Mouse (Mus musculus) urinary bladder, postnatal 36 days (tissue): ENCODE results near the gene Sema3b.
A peak's percentile ranks its signal among the peaks of the same experiment; 100 is the strongest.

ENCODE experiments used
- DNase-seq, 2 experiments: peaks; one replicate each; pipeline ENCODE4 v3.0.0; 2022; ENCODE audit warnings: low spot score in 2 of 2, mixed read lengths in 1 of 2

Gene Sema3b

DNA sequence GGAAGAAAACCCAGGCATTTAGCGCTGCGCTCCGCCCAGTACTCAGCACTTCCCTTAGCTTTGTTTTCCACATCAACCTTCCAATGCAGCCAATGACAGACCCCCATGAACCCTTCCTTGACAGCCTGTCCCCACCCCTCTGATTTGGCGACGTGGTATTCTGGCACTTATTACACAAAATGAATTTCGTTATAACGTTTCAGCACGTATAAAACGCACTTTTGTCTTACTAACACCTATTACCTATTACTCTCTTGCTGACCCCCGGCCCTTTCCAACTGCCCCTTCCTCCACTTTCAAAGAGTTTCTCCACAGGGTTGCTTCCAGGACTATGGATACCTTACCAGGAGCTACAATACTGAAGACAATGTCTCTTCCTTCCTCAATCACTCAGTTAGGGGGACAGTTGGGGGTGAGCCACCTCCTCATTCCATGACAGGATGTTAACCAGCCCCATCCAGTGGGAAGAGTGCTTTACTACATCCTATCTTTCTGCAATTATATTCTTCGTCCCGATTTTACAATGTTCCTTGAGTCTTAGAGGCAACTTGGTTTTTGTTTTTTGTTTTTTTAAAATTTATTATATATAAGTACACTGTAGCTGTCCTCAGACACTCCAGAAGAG is 4.0 kb upstream of the Sema3b start:
- DNase-seq: no peak

DNA sequence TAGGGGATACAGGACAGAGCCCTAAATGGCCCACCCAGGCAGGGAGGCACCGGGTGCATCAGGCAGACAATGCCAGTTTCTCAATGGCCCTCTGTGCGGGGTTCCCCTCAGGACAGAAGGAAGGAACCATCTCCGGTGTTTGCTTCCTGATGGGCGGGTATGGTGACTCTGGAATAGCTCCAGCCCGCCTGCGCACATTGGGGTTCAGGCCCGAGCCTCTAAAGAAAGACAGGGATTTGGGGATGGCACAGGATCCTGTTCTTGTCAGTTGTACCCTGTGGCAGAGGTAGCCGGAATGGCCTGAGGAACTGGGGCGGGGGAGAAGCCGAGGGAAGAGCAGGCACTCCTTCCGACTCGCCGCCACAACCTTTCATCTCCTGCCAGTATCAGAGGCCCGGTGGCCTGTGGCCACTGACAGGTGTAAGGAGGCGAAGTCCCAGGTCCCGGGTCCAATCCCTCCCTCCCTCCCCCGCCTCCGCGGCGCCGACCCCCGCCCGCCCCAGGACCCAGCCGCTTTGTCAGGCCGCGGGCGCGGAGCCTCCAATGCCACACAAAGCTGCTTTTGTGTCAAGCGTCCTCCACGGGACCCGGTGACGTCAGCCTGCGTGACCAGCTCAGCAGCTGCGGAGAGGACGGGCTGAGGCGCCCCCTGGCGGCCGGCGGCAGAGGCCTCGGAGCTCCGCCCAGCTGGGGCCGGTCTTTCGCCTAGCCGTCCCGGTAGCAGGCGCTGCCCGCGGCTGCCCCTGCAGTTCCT is 3.3 kb upstream of the Sema3b start:
- peak; percentile 97 to 99 for DNase-seq

DNA sequence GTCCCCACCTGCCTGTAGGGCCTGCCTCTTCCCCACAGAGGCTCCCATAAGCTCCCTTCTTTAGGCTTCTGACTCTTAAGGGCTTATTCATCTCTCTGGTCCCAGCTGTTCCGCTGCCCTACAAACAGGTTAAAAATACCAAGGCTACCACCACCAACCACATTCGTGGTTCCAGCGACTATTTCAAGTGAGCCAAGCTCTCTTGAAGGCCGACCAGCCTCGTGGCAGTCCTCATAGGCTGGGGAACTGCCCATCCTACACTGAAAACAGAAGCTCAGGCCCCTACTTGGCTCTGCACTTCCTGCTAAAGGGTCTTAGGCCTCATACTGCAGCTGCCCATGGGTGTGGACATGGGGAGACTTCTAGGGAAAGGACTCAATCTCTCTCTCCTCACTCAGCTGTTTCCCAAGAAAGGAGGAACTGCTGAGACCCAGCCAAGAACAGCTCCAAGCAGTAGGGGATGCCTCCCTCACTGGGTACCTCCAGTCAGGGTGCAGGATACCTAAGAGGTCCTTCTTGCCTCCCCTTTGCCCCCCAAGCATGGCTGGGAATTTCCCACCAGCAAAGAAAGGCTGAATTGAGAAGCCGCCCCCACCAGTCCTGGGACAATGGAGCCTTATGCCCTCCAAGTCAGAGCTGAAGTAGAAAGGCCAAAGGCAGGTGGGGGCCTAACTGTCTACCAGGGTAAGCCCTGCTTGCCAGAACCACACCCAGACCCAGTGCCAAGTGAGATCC is 2.6 kb upstream of the Sema3b start:
- no peak for DNase-seq

DNA sequence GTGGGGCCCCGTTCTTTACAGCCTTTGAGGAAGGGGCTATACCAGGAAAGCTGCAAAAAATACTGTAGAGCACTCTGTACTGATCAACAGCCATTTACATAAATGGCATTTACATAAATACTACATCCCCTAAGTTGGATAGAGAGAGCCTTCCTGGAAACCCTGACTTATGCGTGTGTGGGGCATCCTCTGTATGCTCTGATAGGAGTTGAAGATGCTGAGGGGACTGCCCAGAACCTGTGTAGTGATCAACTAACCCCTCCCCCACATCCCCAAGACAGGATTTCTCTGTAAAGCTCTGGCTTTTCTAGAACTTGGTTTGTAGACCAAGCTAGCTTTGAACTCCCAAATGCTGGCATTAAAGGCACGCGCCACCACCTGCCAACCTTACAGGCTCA is 403 bp upstream of the Sema3b start:
- no peak for DNase-seq

DNA sequence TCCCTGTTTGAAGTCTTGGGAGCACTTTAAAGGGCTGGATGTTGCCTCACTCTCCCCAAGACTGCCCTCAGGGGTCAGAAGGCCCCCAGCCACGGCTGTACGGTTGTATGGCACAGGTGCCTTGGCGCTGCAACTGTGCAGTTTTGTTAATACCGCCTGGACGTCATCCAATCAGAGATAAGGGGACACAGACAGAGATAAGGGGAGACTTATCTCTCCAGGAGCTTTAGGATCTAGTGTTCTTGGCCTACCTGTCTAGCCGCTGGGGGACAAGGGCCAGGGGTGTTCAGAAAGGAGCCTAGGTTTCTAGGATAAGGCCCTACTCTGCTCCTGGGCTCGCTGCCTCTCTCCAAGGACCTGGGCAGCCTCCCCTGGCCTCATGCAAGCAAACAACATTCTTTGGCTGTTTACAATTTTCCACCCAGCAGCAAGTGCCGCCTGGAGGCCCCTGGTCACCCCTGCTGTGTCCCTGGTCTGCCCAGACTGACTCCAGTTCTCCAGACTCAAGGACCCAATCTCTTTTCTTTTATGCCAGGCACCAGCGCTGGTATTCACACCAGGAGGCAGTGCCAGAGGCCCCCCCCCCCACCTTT is 1.3 kb downstream of the Sema3b start:
- no peak for DNase-seq

DNA sequence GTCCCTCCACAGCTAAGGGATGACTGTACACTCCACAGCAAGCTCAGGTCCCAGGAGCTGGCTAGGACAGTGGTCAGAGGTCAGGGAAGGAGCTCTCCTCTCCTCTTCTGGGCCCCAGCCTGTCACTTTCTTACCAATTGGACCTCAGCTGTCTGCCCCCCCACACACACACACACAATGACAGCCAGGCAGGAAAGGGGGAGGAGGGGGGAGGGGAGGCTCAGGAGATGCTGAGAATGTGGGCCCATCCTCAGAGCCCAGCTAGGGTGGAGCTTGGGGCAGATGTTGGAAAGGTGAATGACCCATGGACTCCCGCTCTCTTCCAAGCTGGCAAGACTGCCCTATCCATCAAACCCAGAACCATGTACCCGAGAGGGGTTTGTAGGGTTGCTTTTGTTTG is 2.0 kb downstream of the Sema3b start:
- no peak for DNase-seq

DNA sequence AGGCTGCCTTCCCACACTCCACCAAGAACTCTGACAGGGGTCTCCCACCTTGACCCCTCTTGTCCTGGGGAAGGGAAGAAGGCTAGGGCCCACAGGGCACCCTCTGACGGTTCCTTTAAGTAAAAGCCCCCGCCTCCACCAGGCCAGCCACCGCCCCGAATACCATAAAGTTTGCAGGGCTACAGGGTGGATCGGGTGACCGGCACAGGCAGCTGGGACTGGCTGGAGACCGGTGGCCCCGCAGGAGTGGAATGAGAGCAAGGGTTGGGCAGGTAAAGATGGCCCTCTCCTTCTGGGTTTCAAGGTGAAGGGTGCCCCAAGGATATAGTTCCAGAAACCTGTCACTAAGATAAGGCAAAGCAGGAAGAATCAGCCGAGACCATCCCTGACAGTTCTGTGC is 2.4 kb downstream of the Sema3b start:
- peak; percentile 54 to 59 for DNase-seq

DNA sequence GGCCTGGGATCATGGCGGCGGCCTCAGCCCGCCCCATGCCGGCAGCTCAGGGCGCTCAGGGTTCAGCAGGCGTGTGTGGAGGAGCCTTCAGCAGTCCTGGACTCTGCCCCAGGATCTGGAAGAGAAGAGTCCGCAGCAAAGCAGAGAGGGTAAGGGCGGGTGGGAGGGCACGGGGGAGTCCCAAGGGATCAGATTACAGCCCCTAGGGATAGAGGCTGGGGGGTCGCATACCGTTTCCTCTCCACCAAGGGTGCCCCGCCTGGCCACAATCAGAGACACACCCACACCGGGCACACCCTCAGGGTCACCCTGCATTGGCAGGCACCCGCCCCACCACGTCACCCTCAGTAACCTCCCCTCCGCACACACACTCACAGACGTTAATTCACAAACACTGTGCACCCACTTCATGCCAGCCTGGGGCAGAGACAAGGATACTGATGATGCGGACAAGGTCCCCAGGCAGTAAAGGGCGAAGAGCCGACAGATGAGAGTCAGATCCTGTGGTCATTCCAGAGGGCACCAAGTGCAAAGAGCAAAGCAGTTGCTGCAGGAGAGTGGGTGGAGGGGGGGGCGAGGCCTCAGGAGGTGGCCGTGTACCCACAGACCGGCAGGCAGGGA is 3.9 kb downstream of the Sema3b start:
- no peak for DNase-seq

DNA sequence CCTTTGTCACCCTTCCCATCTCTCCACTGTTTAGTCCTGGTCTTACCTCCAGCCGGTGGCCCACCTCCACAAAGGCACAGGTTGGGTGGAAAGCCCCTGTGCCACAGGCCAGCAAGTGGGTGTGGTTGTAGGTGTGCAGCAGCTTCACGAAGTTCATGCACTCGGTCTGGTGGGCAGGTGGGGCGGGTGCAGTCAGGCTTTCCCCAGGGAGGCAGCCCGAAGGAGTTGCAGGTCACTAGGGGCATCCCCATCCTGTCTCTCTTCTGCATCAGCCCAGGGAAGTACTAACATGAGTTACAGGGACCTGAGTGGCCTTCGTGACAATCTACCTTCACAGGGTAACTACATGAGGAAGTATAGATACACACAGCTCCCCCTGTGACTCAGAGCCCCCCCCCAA is 5.8 kb downstream of the Sema3b start:
- DNase-seq: no peak

DNA sequence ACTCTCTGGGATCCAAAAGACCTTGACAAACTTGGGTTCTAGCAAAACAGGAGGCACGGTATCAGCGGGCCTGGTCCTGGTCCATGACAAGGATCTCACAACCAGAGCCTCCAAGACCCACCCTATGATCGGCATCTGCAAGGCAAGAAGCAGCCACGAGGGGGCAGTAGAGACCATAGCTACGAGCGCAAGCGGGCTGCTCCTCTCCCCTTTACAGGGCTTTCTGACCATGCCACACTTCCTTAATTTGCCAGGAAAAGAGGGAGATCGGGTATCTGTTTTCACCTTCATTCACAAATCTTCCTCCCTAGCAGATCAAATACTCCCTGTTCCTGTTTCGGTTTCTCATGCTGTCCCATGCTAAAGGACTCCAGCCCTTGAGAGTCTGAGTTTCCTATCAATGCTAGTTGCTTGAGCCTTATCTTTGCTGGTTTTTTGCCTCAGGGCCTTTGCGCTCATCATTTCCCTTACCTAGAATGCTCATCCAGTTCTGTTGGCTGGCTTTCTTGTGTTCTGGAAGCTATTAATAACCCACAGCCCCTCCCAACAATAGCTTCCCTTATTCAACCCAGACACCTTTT is 6.9 kb downstream of the Sema3b start:
- peak; percentile 83 to 91 for DNase-seq

DNA sequence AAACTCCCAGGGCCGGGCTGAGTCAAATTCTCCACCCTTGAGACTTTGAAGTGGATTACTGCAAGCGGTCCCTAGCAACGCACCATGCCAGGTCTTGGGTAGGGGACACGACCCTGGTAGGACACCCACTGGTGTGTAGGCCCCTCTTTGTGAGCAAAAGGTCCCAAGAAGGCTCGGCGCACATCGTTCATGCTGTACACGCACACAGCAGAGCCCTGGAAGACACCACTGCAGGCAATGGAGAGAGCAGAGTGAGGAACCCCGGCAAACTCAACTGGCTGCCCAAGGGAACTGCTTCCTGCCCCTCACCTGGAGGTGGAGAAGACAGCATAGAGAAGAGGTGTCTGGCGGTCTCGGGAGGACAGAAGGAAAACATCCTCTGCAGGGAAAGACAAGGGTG is 7.8 kb downstream of the Sema3b start:
- no peak for DNase-seq

DNA sequence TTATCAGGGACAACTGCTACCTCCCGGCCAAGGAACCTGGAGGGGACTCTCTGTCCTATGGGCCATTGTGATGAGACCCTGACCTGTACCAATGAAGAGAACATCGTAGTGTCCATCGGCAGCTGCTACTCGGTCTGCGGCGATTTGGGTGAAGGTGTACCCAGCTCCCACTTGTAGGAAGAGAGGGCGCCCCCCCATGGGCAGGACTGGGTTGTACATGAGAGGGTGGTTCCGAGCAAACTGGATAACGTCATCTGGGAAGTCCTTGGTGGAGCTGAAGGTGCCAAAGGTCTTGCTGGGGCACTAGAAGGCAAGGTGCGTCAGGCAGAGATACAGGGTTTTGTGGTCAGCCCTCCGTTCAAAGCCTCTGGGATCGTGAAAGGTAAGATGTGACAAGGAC is 8.3 kb downstream of the Sema3b start:
- DNase-seq: no peak

DNA sequence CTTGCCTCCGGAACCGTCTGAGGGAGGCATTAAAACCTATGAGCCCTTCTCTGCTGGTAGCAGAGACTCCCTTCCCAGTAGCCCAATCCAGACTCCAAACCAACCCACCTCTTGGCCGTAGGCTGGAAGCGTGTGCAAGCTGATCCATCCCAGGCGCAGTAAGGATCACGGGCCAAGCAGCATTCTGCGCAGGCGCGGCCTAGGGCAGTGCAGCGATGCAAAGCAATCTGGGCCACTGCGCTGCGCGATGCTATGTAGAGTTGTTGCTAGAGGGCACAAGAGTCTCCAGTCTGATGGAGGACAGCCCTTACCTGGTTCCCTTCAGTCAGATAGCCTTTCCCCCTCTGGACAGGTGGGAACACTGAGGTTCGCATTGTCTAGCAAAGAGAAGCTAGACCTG is 9.2 kb downstream of the Sema3b start:
- no peak for DNase-seq

DNA sequence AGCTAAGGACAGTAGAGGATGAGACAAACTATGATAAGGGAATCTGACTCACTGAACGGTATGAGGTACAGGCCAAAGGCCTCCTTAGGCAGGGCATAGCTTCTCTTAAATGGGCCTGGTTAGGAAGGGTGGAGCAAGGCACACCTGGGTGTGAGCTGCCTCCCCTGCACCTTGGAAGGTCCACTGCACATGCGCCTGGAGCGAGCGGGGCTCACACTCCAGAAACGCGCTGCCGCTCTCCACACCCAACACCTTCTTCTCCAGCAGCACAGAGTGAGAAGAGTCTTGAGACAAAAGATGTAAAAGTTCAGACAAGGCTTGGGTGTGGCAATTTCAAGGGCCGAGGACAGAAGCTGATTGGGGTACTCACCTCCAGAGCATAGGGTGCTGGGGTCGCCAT is 9.6 kb downstream of the Sema3b start:
- DNase-seq: no peak

DNA sequence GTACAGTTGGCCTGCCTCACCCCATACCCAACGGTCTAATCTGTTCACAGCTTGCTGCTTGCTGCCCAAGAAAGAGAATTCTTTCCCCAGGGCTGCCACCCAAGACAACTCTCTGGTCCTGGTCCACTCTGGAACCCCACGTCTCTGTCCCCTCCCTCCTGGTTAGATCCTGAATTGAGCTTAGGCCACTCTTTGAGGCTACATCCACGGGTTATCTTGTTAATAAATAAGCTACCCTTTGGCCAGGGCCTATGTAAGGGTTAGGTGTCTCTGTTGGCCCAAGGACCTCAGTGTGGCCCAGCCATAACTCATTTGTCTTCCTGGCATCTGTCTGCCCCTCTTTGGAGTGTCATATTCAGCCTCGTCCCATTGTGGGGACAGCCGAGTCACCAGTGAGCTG is 10.6 kb downstream of the Sema3b start:
- DNase-seq: no peak

DNA sequence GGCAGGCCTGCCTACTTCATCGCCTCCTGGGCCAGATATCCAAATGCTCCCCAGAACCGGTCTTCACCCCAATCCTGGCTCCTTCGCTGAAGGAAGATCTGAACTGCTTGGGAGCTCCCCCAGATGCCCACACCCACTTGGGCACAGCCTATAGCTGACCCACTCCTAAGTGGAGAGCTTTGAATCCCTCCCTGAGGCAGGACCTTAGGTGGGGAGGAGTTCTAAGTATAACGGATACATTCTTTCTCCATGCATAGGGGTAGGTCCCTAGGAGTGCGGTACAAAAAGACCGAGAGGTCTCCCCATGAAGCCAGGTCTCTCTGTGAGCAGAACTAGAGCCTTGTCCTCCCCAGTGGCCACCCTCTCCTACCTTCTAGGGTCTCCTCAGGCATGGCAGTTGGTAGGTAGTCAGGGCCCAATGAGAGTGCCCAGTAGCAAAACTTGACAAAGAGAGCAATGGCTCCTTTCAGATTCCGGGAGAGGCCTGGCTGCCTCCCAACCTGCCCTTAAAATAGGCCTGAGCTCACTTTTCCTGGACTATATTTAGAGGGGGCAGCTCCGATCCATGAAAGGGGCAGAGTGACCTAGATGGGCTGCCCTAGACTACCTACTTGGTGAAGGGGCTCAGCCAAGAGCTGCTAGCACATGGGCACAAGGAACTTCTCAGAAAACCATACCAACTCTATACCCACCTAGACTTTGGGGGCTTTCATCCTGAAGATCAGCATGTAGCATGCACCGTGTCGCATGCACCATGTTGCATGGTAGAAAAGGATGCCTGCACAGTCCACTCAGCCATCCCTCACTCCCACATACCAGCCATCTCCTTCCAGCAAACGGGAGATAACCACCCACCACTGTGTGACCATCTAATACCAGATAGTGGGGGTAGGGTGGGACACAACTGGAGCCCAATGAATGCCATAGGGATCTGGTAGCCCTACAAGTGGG is 12.1 kb downstream of the Sema3b start:
- no peak for DNase-seq

DNA sequence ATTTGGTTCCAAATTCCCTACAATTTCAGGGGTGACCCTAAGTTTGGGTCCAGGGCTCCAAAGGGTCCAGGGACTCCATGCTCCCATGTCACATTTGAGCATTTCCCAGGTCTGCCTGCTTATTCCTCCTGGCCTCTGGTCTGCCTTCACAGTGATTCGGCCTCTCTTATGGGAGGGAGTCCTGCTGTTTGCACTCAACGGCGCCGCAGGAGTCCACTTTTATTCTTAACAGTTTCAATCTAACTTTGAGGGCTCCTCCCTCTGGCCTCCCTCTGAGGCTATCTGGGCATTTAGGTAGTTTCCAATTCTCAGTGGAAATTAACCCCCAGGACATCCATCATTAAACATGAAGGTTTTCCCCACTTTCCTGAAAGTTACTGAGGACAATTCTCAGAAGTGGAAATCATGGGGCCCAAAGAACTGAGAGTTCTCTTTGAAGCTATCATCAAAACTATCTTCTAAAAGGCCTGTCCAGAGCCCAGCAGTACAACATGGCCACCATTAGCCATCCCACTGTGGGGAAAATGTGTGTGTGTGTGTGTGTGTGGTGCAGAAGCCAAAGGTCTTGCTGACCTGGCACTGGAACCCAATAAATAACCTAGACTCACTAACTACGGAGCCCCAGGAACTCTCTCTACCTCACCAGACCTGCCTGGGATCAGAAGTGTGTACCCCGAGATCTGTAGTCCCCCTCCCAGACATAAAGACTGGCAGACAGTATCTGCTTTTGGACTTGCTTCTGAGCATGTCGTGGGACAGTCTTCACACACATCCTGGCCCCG is 14.6 kb downstream of the Sema3b start:
- DNase-seq: no peak

DNA sequence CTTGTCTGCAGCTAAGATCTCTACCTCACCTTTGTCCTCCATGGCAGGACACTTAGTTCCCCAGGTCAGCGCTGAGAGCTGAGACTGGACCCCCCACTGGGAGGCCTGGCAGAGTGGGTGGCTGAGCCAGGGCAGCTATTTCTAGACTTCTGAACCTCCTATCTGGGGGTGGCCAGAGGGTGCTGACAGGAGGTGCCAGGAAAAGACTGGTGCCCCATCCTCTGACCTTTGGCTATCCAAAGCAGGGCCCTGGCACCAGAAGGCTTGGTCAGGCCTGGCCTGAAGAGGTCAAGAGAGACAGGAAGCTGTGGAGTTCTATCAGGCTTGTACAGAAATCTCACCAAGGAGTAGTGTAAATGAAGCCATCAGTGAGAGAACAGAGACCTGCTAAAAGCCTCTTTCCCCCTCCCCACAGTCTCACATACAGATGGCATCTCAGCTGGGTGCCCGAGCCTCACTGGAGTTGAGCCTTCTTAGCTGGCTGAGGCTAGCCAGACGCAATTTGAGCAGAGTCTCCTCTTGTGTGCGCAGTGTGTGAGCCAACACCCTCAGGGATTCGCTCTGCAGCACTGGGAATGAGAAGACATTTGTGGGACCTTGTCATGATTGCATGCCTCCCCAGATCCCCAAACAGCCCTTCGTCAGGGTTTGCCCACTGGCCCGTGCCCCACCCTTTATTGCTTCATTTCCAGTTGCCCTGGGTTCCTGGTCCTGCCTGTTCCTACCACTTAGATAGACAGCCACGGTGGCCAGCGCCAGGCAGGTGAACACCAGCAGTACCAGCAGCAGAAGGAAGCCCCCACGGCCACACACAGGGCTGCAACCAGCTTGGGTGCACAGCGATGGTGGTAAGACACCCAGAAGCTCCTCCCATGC is 15.7 kb downstream of the Sema3b start:
- DNase-seq: no peak

DNA sequence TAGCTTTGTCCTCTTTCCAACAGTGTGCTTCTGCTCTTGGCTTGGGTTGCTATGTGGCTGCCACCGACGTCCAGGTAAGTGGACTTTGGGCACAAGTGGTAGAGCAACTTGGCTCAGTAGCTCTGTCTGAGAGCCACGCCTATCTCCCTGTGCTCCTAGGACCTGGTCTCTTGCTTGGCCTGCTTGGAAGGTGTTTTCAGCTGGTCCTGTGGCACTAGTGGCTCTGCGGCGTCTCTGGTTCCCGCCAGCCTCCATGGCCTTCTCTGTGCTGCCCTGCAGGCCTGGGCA is 18.3 kb downstream of the Sema3b start:
- no peak for DNase-seq
